Mouse (Mus musculus) cerebral cortex, adult 2 months (tissue): ENCODE data around the gene Mapkapk2.

ENCODE experiments used
- WGBS: fragments of 180-500 bp; shearing (Covaris S2); methylation state at CpG from one replicate; pipeline ENCODE4 v1.1.7; 2018; 5-methylcytosine and 5-hydroxymethylcytosine counted together

Gene Mapkapk2

DNA sequence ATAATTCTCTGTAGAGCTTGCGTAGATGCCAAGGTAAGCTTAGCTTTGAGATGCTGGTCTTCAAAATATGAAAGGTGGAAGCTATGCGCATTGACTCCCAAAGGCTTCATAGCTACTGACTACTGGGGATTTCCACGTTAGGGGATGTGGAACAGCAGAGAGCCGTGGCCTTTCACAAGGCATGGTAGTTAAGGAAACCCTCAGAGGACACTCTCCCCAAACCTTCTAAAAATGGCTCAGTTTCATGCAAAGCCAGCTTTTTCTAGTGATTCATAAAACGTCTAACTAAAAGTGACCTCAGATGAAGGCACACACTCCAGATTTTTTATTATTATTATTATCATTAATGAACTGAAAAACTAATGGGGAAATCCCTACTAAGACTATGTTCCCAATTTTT lies 47.6 kb downstream of the Mapkapk2 start:
- 81% methylated on average over 5 of the region's 5 CpGs for WGBS

DNA sequence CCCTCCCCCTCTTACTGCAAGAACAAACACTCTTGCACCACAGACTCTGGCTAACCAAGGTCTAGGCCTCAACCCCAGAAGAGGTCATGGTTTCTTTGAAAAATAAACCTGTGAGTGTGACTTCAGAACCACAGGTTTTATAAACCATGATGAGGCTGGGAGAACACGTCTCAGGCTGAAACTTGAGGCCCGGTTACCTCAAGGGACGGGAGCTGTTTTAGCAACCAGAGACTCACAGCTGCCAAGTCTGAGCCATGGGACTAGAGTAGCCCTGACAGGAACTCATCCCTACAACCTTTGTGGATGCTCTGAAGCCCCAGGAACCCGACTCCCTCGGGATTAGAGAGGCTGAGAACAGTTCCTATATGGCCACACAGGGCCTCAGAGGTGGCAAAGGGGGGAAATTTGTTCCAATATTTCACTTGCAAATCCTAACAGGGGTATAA lies 48.2 kb downstream of the Mapkapk2 start:
- WGBS = 90% methylated on average over 5 of the region's 5 CpGs

DNA sequence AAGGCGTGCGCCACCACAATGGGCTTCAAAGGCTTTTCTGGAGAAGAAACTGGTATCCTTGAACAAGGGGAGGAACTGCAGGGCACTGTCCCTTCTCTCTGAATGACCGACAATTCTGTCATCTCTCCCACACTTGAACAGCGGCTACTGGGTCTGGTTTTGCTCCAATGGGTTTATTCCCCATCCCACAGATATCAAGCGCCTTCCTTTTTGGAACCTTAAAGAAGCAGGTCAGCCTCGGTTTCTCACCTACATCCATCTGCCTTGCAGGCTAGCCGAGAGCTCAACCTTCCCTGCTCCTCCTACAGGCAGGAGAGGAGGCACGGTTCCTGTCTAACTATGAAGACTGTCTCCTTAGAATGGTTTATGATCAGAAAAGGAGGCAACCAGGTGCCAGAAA lies 48.7 kb downstream of the Mapkapk2 start:
- WGBS = 92% methylated on average over 8 of the region's 8 CpGs

DNA sequence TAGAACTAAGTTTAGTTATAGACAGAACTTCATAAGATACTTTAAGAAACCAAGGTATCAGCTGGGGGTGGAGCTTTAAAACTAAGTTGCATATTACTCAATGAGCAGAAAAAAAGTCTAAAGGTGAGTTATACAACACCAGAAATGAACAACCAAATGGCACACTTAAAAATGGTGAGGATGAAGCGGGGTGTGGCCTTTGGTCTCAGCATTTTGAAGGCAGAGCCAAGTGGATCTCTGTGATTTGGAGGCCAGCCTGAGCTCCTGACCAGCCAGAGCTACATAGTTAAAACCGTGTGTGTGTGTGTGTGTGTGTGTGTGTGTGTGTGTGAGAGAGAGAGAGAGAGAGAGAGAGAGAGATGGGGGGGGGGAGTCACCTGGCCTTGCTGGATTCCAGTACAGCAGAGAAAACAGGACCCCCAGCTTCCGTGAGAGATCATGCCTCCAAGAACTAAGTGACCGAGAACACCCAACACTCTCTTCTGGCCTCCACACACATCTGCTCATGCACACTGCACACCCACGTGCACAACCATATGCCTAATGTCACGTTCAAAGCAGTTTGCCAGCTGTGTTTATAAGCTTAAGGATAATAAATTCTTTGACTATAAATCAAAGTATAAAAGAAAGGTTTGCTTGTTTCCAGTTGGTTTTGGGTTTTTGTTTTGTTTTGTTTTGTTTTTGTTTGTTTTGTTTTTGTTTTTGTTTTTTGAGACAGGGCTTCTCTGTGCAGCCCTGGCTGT lies 49.3 kb downstream of the Mapkapk2 start:
- WGBS = 57% methylated on average over 6 of the region's 6 CpGs

DNA sequence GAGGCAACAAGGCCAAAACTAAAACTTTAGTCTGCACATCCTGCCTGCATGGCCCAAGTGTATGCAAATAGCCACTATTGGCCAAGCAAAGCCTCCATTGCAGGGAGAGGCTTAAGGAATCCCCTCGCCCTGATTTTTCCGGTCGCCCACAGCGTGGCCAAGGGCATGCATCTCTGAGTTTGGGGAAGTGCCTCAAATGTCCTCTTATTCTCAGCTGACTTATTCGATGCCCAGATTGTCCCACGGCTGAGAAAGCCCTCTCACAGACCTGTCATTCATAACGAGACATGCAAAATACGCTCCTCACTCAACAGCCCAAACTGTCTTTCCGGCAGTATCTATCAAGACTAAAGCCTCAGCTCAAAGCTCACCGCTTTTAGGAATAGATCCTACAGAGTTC lies 51.0 kb downstream of the Mapkapk2 start:
- 79% methylated on average over 10 of the region's 10 CpGs for WGBS

DNA sequence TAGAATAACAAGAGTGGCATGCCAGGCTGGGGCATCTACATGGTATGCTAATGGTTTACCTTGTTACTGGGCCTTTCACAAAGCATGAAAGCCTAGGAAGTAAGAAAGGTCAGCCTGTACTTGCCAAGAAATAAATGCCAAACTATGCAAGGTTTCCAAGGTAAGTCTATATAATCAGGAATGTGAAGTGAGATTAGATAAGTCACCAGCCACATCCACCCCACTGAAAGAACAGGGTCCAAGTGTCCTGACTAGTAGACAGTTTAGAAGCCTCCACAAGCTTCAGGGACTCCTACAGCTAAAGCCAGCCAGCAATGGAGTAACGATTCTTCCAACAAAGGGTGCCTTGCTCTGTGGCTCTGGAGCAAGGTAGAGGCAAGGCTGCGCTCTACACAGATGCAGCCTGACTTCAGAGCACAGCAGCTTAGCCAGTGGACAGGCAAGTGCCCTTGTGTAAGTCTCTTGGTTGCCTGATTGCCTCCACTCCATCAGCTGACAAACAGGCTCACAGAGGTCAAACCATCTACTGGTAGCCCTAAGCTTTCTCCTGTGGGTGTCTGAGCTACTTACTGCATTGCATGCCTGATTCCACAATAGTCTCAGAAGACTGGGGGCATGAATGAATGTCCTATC lies 51.8 kb downstream of the Mapkapk2 start:
- WGBS = 92% methylated on average over 2 of the region's 2 CpGs

DNA sequence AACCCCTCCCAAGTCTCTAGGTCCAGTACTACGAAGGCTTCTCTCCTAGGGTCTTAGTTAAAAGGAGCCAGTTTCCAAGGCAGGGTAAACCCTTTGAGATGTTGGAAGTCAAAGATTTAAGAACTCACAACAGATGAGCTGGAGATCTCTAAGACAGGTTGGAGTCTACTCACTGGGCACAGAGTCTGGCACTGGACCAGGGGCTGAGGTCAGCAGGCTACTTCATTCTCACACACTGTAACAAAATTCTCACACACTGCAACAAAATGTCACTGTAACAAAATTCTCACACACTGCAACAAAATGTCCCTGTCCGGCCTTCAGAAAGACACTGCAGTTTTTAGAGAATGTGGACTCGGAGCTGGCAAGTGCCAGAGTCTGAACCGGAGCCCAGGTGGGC lies 54.0 kb downstream of the Mapkapk2 start:
- 95% methylated on average over 4 of the region's 4 CpGs for WGBS

DNA sequence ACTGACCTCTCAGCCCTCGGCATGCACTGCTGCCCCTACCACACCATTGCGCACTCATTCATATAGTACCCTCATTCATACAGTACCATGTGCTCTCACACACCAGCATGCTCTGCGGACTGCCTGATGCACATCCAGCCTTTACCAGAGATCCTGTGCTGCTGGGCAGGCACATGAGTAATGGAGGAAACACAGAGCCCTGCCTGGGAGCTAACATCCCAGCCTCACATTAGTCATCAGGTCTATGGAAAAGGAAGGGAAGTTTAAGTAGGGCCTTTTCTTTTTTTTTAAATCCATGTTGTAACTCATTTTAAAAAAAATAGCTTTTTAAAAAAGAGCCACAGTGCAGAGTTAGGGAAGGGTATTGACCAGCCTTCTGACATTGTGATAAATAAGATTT lies 54.9 kb downstream of the Mapkapk2 start:
- 96% methylated on average over 3 of the region's 3 CpGs for WGBS

DNA sequence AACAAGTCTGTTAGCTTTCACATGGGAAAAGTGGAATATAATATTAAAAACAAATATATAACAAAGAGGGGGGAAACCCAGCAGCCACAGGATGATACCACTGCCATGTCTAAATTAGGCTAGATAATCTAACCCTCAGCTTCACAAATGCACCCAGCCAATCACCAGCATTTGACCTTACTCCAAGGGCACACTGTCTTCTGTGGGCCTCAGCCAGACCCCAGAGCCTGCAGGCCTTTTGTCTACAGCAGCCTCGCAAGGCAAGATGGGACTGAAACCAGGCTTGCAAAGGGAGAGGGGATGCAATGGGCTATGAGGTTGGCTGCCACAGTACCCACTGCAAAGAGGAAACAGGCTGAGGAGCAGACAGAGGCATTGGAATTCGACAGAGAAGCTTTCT lies 55.4 kb downstream of the Mapkapk2 start:
- WGBS = 78% methylated on average over 2 of the region's 2 CpGs

DNA sequence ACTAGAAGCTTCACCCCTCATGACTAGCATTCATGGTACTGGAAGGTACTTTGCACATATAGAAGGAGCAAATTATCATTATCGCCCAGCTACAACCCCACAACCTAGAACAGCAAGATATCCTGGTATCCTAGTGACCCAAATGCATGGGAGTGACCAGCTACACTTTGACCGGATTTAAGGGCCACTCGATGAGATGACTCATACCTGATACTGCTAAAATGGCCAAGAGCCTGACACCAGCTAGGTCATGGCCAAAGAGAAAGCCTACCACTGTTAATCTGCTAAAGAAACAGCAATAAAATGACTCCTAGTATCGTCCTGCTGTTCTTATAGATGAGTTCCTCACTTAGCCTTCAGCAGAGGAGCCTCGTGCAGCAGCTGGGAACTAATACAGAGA lies 58.1 kb downstream of the Mapkapk2 start:
- WGBS = 97% methylated on average over 5 of the region's 5 CpGs

DNA sequence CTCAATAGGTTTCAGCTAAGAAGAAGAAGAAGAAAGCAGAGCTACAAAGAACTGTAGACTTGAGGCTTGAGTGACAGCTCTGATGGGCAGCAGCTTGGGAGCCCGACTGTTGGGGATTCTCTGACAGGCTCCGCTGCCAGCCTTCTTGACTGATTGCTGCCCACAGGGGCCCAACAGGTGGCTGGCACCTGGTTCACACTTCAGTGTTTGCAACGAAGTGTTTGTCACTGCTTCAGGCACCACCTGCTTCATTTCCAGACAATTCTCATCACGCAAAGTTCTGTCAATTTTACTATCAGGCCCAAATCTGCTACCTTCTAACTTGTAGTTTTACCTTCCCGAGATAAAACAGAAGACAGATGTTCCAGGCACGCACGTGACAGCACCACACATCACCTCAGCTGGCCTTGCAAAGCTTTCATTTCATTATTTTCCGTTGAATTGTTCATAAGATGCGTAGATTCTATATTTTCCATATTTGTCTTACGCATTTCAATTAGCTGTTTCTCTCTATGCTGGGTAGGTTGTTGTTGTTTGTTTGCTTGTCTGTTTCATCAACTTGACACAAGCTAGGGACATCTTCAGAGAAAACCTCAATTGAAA lies 59.1 kb downstream of the Mapkapk2 start:
- WGBS = 89% methylated on average over 10 of the region's 10 CpGs

DNA sequence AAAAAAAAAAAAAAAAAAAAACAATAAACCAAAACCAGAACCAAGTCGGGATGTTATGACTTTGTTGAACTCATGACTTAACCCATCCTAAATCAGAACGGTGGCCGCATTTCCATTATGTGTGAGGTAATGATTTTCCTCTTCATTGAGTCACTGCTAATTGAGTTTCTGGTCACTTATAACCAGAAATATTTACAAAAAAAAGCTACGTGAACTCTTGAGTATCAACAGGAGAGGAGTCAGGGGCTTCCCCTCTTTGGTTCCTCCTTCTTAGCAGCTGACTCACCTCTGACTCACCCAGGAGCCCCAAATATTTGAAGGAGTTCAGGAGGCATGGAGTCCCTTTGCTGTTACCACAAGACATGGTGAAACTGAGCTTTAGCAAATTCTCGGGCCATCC lies 59.6 kb downstream of the Mapkapk2 start:
- WGBS = 95% methylated on average over 5 of the region's 5 CpGs

DNA sequence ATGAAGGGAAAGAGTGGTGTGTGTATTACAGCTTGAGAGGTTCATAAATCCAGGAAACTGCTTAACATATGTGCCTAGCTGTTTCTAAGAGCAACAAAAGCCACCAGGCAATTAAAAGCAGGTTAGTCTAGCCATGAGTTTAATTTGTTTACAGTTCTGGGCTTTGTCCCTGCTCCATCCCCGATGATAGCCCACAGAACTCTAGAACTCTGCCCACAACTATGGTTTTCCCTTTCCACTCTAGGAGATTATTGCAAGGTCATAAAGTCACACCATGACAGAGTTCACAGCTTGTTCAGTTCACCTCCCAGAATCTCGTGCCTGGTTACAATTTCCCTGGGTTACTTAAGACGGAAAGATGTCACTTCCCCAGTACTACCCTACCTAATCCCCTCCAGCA lies 66.4 kb downstream of the Mapkapk2 start:
- WGBS = 77% methylated on average over 3 of the region's 3 CpGs

DNA sequence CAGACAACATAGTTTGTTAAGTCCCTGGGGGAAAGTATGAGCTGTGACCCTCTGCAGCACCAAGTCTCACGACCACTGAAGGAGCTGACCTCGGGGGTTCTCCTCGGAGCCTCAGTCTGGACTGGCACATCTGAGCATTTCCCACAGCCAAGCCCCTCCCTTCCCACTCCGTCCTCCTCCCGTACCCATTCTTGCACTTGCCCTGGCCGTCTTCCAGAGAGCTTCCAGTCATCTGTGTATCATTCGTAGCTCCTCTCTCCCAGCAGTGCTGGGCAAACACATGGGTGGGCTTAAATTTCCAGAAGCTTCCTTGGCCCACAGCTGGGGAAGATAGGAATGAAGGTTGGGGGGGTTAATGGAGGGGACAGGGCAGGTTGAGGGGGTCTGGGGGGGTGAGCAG lies 67.4 kb downstream of the Mapkapk2 start:
- 36% methylated on average over 7 of the region's 7 CpGs for WGBS

DNA sequence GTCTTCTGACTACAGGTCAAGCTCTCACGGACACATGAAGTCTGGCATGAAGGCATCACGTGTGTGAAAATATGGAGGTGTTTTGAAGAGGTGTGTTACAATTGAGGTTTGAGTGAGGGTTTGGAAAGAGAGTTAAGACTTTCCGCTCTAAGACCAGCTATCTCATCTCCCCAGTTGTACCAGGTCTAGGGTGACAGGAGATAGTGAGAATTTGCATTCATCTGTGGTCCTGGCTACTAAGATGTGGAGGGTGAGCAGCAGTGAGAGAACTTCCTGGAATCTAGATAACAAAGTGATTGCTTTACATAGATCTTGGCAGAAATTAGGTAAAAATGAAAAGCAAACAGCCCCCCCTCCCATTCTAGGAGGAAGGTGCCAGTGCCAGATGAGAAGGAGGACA lies 68.4 kb downstream of the Mapkapk2 start:
- WGBS = 92% methylated on average over 3 of the region's 3 CpGs

DNA sequence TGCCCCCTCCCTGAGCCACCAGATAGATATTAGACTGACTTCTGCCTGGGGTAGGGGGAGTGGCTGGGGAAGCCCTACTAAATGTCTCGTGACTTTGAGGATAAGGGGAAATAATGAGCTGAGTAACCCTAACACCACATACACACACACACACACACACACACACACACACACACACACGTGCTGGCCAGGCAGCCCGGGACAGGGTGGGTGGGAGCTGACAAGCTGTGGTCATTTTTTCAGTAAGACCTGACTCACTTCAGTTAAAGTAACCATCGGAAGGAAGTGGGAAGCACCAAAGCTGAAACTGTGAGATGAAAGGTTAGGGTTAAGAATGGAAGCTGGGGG lies 71.8 kb downstream of the Mapkapk2 start:
- 61% methylated on average over 4 of the region's 4 CpGs for WGBS

DNA sequence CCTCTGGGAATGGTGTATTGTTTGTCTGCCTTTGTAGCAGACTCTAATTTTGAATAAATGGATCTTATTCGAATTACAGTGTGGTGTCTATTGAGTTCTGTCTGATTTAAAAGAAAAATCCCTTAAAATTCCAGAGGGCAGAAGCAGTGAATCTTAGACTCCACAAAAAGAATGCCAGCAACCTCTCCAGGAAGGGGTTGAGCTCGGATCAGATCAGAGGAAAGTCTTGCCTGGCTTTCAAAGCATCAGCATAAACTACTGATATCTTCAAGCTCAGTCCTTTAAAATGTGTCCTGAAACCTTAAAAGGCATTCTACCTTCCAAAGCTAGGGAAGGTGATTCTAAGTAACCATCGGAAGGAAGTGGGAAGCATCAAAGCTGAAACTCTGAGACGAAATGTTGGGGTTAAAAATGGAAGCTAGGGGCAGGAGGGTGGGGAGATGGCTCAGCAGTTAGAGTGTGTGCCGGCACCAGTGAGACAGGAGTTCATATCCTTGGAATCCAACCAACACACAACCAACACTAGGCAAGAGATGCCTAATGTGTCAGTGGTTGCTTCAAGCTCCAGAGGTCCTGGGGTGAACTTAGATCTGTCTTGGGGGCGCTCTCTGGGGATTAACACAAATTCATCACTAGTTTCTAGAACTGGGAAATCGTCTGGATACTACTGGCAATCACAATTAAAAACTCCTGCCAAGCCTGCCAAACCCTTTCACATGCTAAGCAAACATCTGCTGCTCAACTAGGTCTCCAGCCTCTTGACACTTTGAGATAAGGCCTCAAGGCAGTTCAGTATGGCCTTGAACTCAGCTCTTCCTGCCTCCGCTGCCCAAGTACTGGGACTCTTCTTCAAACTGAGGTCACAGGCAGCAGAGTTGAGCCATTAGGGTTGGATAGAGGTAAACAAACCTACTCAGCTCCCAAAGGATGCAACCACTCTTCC lies 72.5 kb downstream of the Mapkapk2 start:
- WGBS = 82% methylated on average over 8 of the region's 8 CpGs

DNA sequence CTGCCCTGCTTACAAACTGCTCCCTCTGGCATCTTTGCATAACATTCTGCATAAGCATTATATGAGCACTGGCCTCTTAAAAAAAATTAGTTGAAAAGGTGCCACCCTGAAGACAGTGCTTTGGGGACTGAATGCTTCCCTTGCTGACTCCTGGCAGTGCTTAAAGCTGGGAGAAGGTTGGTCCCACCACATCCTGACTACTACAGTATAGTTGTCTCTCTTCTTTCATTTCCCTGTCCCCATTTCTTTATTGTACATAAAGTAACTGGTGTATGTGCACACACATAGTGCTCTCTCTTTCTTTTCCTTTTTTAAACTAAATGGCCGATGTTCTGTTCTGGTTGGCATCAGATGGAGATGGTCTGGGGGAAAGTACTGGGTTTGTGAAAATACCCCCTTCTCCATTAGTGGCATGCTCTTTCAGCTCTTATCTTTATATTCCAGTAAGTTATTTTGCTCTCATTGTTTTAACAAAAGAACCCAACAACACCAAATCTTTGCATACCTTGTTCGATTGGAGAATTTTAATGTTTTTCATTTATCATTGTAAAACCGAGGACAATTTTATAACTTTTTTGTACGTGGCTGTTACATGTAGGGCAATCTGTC lies 74.3 kb downstream of the Mapkapk2 start:
- WGBS = 90% methylated on average over 4 of the region's 4 CpGs

DNA sequence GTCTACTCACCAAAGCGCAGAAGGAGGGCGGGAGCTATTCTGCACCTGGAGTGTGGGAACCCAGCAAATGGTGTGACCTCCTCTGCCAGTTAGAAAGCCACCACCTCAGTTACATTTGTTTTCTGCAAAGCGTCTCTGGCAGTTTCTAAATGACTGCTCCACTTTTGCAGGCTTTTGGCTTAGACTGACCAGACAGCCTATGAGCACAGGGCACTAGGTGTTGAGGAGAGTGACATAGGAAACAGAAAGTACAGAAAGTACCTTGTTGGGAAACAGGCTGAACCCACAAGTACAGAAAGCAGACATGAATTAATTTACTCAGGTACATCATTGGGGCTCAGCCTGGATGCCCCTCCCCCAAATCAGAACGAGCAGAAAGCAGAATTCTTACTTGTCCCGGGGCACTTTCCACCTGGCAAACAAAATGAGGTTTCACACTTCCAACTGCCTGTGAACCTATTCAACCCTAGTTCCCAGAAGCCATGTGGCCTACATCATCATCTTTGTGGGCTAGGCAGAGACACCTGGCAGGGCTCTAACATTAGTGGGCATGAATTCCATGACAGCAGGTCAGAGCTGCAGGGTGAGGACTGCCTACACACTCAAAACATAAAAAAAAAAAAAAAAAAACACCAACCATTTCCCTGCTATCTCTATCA lies 74.9 kb downstream of the Mapkapk2 start:
- WGBS = 79% methylated on average over 5 of the region's 5 CpGs

DNA sequence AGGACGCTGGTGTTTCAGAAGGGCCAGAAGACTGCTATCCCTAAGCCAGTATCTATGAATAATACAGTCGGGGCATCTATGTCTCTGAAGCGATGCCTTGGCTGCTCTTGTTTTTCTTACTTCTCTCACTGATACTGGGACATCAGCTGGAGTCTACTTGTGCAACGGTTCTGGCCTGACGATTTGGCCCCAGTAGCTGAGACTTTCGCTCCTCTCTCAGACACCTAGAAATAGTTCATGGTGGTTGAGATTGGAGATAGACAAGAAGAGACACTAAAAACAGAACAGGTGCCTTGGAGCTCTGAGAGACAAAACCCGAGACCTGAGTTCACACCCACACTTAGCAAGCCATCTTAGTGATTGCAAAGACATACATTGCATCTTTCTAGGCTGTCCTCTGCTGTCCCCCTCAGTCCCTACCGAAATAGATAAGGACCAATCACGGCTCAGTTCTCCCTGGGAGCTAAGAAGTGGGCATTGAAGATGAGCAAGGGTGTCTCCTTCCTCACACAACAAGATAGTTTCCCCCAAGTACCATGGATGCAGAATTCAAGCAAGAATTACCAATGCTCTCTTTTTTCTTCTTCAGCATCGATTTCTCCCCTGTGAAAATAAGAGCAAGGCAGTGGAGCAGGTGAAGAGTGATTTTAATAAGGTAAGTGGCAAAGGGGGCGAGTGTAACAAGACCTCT lies 75.6 kb downstream of the Mapkapk2 start:
- 83% methylated on average over 11 of the region's 11 CpGs for WGBS

DNA sequence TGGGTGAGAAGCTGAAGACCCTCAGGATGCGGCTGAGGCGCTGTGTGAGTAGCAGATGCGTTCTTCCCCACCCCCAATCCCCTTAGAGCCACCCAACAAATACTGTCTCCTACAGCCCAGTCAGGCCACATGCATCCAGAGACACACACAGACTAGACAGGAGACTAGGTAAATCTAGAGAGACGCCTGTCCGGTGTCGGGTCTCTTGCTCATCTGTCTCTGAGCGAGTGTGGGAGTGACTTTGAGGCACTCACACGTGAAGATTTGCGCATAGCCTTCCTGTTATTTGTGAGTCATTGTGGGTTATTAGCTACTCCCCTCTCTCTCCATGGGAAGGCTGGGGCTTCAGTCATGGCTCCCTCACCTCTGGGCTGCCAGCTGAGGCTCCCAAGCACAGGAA lies 76.2 kb downstream of the Mapkapk2 start:
- WGBS = 84% methylated on average over 9 of the region's 9 CpGs
